Mouse (Mus musculus): Measurements from ENCODE around the gene Olfr329-ps.
"Not testable (repeated sequence)": the region's sequence is repeated elsewhere in the genome, so short reads cannot be mapped to it uniquely, and the experiment has no call there.

Gene Olfr329-ps

GRCm38 (mm10) chr11:58546322-58546721, at the start of gene Olfr329-ps:
TSS of gene Olfr329-ps (minus strand) at chr11:58546422.
- DNase-seq (ENCODE audit: low read depth, low spot score) = no peak
- Histone ChIP-seq H3K36me3 (ENCODE audit: control insufficient read depth, insufficient read depth, low read length, poor library complexity, severe bottlenecking) (no peaks in the 10 kb centered on the region), H3K27me3 (ENCODE audit: control insufficient read depth, insufficient read depth, low read length, poor library complexity, severe bottlenecking) (no peaks in the 10 kb centered on the region)

GRCm38 (mm10) chr11:58594814-58595213, 48.6 kb upstream of the Olfr329-ps start, which contains the start of gene Olfr324:
TSS of gene Olfr324 (plus strand) at chr11:58595114.
- H3K36me3 ChIP-seq (ENCODE audit: control insufficient read depth, insufficient read depth, low read length, poor library complexity, severe bottlenecking) = no peaks in the 10 kb centered on the region
- DNase-seq (ENCODE audit: low read depth, low spot score) = no peak
- H3K27me3 ChIP-seq (ENCODE audit: control insufficient read depth, insufficient read depth, low read length, poor library complexity, severe bottlenecking) = no peaks in the 10 kb centered on the region

- H3K27me3 ChIP-seq (ENCODE audit: control insufficient read depth, insufficient read depth, low read length, poor library complexity, severe bottlenecking) = no peaks in the 10 kb centered on the region
- no peaks in the 10 kb centered on the region for H3K36me3 ChIP-seq (ENCODE audit: control insufficient read depth, insufficient read depth, low read length, poor library complexity, severe bottlenecking)
- no peak for DNase-seq (ENCODE audit: low read depth, low spot score)
Observed at GRCm38 (mm10) chr11:58588620-58589250, 42.5 kb upstream of the Olfr329-ps start.

GRCm38 (mm10) chr11:58587898-58588348, 41.7 kb upstream of the Olfr329-ps start:
- H3K27me3 ChIP-seq (ENCODE audit: control insufficient read depth, insufficient read depth, low read length, poor library complexity, severe bottlenecking) = no peaks in the 10 kb centered on the region
- DNase-seq (ENCODE audit: low read depth, low spot score) = peak; percentile 11

GRCm38 (mm10) chr11:58578636-58579035, 32.4 kb upstream of the Olfr329-ps start:
- DNase-seq (ENCODE audit: low read depth, low spot score) = no peak
- H3K36me3 ChIP-seq (ENCODE audit: control insufficient read depth, insufficient read depth, low read length, poor library complexity, severe bottlenecking) = no peaks in the 10 kb centered on the region
- no peaks in the 10 kb centered on the region for H3K27me3 ChIP-seq (ENCODE audit: control insufficient read depth, insufficient read depth, low read length, poor library complexity, severe bottlenecking)

More at GRCm38 (mm10) chr11:58587898-58588348, 41.7 kb upstream of the Olfr329-ps start:
- no peaks in the 10 kb centered on the region for H3K36me3 ChIP-seq (ENCODE audit: control insufficient read depth, insufficient read depth, low read length, poor library complexity, severe bottlenecking)

- no peak for DNase-seq (ENCODE audit: low read depth, low spot score)
- H3K36me3 ChIP-seq (ENCODE audit: control insufficient read depth, insufficient read depth, low read length, poor library complexity, severe bottlenecking) = no peaks in the 10 kb centered on the region
- H3K27me3 ChIP-seq (ENCODE audit: control insufficient read depth, insufficient read depth, low read length, poor library complexity, severe bottlenecking) = no peaks in the 10 kb centered on the region
Observed at GRCm38 (mm10) chr11:58577430-58577829, 31.2 kb upstream of the Olfr329-ps start, which contains the start of gene Olfr325. TSS of gene Olfr325 (plus strand) at chr11:58577730.

- H3K36me3 ChIP-seq (ENCODE audit: control insufficient read depth, insufficient read depth, low read length, poor library complexity, severe bottlenecking) = no peaks in the 10 kb centered on the region
- no peaks in the 10 kb centered on the region for H3K27me3 ChIP-seq (ENCODE audit: control insufficient read depth, insufficient read depth, low read length, poor library complexity, severe bottlenecking)
- DNase-seq (ENCODE audit: low read depth, low spot score) = no peak
Observed at GRCm38 (mm10) chr11:58570405-58570804, 24.2 kb upstream of the Olfr329-ps start, which contains the start of gene Olfr224. TSS of gene Olfr224 (minus strand) at chr11:58570553.

GRCm38 (mm10) chr11:58555536-58555935, 9.3 kb upstream of the Olfr329-ps start, which contains the start of gene Olfr328:
TSS of gene Olfr328 (minus strand) at chr11:58555636.
- DNase-seq (ENCODE audit: low read depth, low spot score) = no peak
- no peaks in the 10 kb centered on the region for H3K36me3 ChIP-seq (ENCODE audit: control insufficient read depth, insufficient read depth, low read length, poor library complexity, severe bottlenecking)
- no peaks in the 10 kb centered on the region for H3K27me3 ChIP-seq (ENCODE audit: control insufficient read depth, insufficient read depth, low read length, poor library complexity, severe bottlenecking)

GRCm38 (mm10) chr11:58534736-58535135, 11.5 kb downstream of the Olfr329-ps start, which contains the start of gene Olfr330:
TSS of gene Olfr330 (minus strand) at chr11:58534836.
- H3K27me3 ChIP-seq (ENCODE audit: control insufficient read depth, insufficient read depth, low read length, poor library complexity, severe bottlenecking); H3K36me3 ChIP-seq (ENCODE audit: control insufficient read depth, insufficient read depth, low read length, poor library complexity, severe bottlenecking); DNase-seq (ENCODE audit: low read depth, low spot score): not testable (repeated sequence)

GRCm38 (mm10) chr11:58519756-58520155, 26.5 kb downstream of the Olfr329-ps start:
- not testable (repeated sequence) for H3K36me3 ChIP-seq (ENCODE audit: control insufficient read depth, insufficient read depth, low read length, poor library complexity, severe bottlenecking); H3K27me3 ChIP-seq (ENCODE audit: control insufficient read depth, insufficient read depth, low read length, poor library complexity, severe bottlenecking); DNase-seq (ENCODE audit: low read depth, low spot score)

- H3K27me3 ChIP-seq (ENCODE audit: control insufficient read depth, insufficient read depth, low read length, poor library complexity, severe bottlenecking); DNase-seq (ENCODE audit: low read depth, low spot score); H3K36me3 ChIP-seq (ENCODE audit: control insufficient read depth, insufficient read depth, low read length, poor library complexity, severe bottlenecking): not testable (repeated sequence)
Observed at GRCm38 (mm10) chr11:58518916-58519315, 27.3 kb downstream of the Olfr329-ps start.

- not testable (repeated sequence) for H3K36me3 ChIP-seq (ENCODE audit: control insufficient read depth, insufficient read depth, low read length, poor library complexity, severe bottlenecking); H3K27me3 ChIP-seq (ENCODE audit: control insufficient read depth, insufficient read depth, low read length, poor library complexity, severe bottlenecking); DNase-seq (ENCODE audit: low read depth, low spot score)
Observed at GRCm38 (mm10) chr11:58509058-58509457, 37.2 kb downstream of the Olfr329-ps start.

GRCm38 (mm10) chr11:58502472-58502871, 43.8 kb downstream of the Olfr329-ps start, which contains the start of gene Olfr331:
TSS of gene Olfr331 (minus strand) at chr11:58502572.
- not testable (repeated sequence) for H3K36me3 ChIP-seq (ENCODE audit: control insufficient read depth, insufficient read depth, low read length, poor library complexity, severe bottlenecking); H3K27me3 ChIP-seq (ENCODE audit: control insufficient read depth, insufficient read depth, low read length, poor library complexity, severe bottlenecking); DNase-seq (ENCODE audit: low read depth, low spot score)

GRCm38 (mm10) chr11:58499290-58499689, 46.9 kb downstream of the Olfr329-ps start:
- no peaks in the 10 kb centered on the region for H3K36me3 ChIP-seq (ENCODE audit: control insufficient read depth, insufficient read depth, low read length, poor library complexity, severe bottlenecking)
- no peak for DNase-seq (ENCODE audit: low read depth, low spot score)
- H3K27me3 ChIP-seq (ENCODE audit: control insufficient read depth, insufficient read depth, low read length, poor library complexity, severe bottlenecking) = no peaks in the 10 kb centered on the region

- no peaks in the 10 kb centered on the region for H3K36me3 ChIP-seq (ENCODE audit: control insufficient read depth, insufficient read depth, low read length, poor library complexity, severe bottlenecking)
- H3K27me3 ChIP-seq (ENCODE audit: control insufficient read depth, insufficient read depth, low read length, poor library complexity, severe bottlenecking) = no peaks in the 10 kb centered on the region
- DNase-seq (ENCODE audit: low read depth, low spot score) = no peak
Observed at GRCm38 (mm10) chr11:58498761-58499160, 47.5 kb downstream of the Olfr329-ps start.
